Mouse (Mus musculus) neural tube, embryonic 10.5 days (tissue): ENCODE measurements around the gene Esrp2.

Experiments
- DNase-seq: peaks from one replicate; pipeline ENCODE4 v3.0.0-alpha.2; 2017; ENCODE audit warnings: low spot score; ENCODE audit errors: extremely low spot score

The Esrp2 gene

DNA sequence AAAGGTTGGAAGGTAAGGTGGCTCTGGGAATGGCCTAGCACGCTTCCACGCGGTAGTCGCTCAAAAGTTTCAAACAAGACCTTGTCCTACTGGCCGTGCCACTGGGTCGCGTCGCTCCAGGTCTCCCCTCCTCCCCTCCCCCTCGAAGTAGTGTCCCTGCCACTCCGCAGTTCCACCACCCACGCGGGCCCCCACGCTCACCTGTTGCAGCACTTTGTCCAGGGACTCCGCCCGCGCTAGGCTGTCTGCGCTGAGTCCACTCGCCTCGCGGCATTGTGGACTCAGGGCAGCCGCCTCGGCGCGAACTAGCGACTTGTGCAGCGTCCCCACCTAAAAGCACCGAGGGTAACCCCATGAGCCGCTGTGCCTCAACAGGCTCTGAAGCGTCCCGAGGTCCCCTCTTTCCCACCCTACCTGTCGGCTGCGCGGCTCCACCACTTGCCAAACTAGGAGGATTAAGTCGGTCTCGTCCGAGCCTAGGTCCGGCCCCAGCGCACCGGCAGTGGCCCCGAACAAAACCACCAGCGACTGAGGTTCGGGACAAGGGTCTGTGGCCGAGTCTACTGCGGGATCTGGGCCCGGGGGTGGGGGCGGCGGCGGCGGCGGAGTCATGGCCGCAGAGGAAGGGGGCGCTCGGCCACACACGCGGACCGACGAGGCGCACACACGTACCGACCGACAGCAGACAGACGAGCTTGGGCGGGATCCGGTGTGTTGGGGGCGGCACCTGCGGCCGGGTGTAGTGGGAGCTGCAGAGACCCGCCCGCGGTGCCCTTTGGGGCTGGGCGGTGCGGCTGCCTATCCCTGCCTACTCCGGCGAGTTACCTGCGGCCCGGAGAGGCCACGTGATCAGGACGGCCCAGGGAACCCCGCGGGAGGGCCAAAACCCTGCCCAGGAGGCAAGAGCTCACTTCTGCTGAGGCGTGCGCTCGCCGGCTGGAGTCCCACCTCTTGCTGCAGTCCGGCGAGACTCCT, at the start of gene Esrp2:
Gene Esrp2 (minus strand): TSS at position 819 of the 975 bp plus-strand sequence.
- DNase-seq: peak; percentile 55

DNA sequence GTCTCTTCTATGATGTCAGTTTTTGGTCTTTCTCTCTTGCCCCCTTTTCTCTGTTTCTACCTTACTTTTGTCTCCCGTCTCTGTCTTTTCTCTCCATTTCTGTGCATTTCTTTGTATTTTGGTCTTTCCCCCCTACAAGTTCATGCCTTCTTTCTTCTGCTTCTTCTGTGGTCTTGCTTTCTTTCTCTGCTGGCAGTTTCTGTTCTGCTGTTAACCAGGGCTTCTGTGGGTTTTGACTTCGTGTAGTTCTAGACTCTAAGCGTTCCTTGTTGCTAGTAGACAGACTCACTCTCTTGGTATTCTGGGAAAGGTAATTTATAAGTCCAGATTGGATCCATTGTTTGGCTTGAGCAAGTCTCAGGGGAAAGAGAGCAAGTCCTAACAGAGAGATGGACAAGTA, 49.6 kb upstream of the Esrp2 start:
- no peak for DNase-seq

DNA sequence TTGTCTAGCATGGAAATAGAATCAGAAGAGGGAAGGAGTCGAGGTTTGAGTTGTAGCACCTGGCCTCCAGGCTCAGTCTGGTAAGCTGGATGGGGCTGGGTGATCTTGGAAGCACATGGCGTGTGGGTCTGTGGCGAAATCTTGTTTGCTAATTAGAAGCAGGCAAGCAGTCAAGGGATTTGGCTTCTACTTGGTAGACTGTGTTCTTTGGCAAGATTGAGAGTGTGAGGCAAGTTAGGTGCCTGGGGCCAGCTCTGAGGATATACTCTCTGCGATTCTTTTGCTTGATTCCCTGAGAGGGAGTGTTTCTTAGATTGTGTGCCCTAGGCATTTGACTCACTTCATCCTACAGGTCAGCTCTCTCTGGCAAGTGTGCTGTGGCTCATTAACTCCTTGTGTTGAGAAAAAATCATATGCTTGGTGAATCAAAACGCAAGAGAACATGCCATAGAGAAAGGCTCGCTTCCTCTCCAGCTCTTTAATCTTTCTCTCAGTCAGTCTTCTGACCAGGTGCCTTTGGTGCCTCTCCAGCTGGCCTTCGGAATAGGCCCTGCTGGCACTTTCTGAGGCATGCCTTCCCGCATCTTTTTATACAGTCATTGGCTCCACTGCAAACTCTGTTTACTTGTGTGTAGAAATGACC, 49.0 kb upstream of the Esrp2 start:
- no peak for DNase-seq

DNA sequence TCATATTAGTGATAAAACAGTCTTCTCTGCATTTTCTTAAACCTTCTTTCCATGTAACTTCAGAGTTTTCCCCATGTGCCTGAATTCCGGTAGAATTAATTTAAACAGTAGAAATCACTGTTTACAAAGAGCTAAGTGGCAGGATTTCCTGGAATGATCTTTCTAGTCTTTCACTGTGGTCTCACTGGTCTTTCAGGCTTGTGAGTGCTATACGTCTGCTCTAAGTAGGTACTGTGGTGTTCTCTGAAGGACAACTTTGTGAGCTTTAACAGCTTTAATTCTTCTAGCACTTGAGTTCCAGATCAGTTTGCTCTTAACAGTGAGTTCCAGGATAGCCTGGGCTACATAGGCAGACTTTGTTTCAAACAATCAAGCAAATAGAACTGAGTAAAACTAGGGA, 41.7 kb upstream of the Esrp2 start:
- no peak for DNase-seq

DNA sequence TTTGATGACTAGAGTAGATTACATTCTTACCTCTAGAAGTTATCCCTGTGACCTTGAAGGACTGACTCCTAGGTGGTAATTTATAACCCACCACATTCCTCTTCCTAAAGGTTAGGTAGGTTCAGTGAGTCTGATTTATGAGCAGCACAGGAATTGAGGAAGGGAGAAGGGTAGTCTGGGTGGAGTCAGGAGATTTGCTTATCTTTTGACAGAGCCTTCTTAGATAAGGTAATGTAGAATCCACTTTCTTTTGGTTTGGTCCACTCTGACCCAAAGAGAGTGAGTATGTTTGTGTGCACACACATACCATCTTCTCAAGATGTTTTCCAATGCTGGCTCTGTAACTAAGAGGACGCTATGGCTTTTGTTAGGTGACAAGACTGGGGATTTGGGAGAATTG, 40.8 kb upstream of the Esrp2 start:
- DNase-seq: no peak

DNA sequence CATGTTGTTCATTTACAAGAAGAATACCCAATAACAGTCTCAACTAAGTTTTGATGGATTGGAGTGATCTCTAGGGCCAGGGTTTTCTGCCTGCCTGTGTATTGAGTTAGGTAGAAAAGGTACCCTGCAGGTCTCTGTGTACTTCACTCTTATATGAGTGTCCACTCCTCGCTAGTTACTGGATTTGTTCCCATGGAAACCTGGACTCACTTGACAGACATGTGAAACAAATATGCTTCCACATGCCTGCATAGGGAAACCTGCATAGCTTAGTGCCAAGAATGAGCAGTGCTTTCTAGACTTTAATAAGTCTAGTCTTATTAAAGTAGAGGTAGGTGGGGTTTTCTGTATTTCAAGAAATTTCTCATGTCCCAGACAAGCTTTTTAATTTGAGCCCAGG, 40.1 kb upstream of the Esrp2 start:
- DNase-seq: no peak

DNA sequence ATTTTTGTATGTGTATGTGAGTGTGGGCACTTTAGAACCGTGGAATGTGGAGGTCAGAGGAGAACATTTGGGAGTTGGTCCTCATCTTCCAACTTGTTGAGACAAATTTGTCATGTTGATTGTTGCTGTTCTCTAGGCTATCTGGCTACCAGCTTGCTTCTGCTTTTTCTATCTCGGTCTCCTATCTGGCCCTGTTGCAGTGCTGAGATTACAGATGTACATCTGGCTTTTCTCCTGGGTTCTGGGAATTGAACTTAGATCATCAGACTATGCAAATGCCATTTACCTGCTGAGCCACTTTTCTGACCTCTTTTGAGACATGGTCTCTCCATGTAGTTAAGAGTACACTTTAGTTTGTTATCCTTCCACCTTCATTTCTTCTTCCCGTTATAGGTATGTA, 36.8 kb upstream of the Esrp2 start:
- DNase-seq: no peak

DNA sequence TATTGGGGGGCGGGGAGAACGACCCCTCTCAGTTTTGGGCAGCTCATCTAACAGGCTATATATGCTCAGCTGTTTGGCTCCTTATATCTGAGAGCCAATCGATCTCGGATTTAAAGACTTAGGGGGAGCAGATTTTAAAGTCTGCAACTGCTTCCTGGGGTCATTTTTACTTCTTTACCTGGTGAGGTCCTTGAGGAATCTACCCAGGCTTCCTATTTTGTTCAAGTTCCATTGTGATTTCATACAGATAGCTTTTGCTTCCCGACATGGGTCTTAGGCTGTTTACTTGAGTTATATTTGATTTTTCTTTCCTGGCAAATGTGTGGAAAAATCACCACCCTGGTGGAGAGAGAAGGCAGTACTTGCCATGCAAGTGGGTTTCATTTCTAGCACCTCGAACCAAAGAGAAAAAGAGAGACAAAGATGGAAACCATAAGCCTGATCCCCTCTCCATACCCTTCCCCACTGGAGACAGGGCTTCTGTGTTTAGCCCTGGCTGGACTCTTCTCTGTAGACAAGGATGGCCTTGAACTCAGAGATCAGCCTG, 33.2 kb upstream of the Esrp2 start:
- DNase-seq: no peak

DNA sequence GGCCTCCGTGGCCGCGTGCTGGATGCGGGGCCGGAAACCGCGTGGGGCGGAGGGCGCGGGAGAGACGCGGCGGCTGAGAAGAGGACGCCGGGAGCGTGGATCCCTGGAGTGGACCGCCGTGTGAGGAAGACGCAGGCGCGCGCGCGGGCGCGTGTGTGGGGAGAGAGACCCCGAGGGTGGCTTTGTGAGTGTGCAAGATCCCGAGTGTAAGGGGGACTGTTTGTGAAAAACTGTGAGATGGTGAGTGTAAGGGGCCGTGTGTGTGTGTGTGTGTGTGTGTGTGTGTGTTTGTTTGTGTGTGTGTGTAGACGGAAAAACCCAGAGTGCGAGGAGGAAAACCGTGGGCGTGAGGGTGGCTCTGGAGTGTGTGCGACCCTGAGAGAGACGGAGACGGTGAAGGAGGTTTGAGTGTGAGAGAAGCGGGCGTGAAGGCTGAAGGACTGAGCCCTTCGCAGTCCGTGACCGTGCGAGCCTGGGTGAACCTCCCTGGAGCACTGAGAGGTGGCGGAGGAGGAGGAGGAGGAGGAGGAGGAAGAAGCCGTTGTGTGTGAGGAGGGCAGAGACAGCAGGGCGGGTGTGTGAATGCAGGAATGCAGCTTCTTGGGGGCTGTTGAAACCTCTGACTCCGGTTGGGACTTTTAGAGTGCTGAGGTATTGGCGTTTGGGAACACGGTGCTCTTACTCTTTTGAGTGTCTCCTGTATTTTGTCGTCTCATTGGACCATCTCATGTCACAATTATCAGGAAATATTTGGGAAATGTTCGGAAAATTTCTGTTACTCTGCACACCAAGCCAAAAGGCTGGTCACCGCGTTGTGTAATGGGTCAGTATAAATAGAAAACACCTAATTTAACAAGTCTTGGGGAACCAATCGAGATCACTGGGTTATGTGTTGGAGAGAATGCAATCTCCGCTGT, 32.5 kb upstream of the Esrp2 start:
- peak; percentile 70 for DNase-seq

DNA sequence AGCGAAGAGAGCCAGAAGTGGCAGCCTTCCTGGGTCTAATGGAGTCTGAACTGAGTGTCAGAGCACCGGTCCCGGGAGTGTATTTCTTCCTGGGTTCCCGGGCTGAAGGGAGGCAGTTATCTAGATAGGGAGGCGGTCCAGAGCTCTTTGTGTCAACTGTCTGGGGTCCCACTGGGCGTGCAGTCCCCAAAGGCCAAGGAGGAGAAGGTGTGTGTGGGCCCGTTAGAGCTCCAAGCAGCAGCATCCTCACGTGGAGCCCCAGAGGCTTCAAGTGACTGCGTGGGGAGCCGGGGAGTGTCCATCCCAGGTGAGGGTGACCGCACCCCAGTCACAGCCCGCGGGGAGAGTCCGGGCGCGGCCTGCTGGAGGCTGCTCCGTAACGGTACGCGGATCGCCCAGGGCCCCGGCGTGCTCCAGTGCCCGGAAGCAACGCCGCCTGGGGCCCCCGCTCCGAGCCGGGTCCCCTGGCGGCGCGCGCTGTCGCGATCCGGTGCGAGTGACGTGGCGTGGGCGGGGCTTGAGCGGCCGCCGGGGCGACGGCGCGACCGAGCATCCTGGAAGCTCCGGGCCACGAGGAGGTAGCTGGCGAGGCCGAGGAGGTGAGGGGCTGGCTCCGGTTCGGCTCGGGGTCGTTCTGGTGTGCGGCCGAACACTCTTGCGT, 31.7 kb upstream of the Esrp2 start, which contains the start of gene Slc7a6:
Gene Slc7a6 (plus strand): TSS at position 502 of the 661 bp plus-strand sequence.
- DNase-seq: peak; percentile 86

DNA sequence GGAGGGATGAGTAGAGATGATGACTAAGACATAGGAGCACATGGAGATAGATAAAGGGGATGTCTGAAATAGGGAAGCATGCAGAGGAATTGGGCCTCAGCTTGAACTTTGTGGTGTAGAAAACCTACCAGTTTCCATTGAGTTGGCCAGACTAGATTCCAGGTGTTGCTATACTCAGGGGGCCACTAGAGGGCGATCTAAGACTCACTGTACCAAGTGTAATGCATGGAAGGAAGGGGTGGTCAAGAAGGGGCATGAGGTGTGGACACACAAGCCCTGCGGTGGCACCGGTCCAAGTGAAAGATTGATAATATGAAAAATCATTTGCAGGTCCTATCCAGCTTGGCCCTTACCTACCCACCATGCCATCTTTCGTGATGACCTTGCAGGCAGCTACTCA, 28.7 kb upstream of the Esrp2 start:
- peak; percentile 74 for DNase-seq

DNA sequence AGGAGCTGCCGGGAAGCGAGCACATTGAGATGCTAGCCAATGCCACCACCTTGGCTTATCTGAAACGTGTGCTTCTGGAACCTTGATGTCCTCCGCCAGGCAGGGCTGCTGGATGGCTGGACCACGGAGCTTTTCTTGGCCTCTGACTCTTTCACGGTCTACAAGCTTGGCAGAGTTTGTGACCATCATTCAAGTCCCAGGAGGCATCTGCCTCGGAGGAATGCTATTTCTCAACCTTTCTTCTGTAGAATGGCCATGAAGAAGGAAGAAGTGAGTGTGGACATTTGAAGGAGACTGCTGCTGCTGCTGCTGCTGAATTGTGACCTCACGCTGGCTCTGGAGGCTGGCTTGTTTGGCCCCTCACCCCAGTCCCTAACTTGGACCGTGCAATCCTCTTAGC, 26.5 kb upstream of the Esrp2 start:
- DNase-seq: no peak

DNA sequence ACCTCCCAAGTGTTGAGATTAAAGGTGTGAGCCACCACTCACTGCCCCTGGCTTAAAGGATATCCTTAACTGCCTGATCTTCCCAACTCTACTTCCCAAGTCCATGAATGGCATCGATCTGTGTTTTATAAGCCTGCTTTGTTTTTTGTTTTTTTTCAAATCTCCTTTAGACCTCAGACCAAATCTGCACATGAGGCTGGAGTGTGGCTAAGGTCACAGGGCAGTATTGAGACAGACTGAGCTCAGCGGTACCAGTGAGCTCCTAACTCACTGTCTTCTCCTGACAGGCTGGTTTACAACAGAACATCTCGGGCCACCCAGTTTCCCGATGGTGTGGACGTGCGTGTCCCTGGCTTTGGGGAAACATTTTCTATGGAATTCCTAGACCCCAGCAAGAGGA, 23.1 kb upstream of the Esrp2 start:
- DNase-seq: no peak

DNA sequence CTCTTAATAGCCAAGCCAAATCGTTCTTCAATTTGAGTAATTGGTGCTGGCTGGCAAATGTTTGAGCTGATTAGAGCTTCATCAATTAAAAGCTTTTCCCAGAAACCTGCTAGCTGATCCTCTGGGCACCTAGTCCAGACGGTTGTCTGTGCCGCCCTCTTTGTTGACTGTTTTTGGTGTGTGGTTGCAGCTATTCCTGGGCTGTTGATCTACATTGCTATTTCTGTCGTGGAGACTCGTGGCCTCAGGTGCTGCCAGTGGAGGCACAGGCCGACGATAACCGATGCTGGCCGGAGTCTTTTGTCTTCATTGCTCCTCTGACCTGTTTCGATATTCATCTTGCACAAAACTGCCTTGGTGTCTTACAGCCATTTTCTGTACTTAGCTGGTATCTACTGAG, 21.6 kb upstream of the Esrp2 start:
- no peak for DNase-seq

DNA sequence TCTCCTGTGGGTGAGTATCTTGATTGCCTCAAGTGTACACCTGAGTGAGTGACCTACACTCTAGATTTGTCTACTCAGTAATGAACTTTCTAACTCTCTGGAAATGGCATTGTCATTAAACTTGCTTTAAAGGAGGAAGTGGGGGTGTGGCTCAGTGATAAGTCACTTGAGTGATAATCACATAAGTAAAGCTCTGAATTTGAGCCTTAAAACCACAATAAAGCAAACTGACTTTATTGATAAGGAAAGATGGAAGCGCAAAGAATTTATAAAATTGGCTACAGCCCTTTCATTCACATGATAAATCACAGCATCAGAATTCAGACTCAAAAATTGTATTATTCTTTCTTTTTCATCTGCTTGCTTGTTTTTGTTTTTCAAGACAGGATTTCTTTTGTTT, 20.6 kb upstream of the Esrp2 start:
- no peak for DNase-seq

DNA sequence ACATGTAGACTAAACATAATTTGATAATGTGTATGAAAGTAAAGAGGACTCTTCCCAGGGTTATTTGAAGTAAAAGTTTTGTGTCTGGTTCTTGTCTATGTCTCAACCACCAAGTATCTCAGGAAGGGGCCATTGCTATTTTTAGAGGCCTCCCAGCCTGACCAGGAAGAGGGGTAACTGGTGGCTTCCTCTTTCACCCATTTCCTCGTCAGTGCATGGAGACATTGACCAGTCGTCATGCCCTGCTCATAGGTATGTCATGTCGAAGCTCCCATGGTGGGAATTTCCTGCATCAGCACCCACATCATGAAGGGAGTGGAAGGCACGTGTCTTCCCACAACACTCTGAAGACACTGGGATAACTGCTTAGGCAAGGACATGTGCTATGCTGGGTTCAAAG, 16.1 kb upstream of the Esrp2 start:
- no peak for DNase-seq

DNA sequence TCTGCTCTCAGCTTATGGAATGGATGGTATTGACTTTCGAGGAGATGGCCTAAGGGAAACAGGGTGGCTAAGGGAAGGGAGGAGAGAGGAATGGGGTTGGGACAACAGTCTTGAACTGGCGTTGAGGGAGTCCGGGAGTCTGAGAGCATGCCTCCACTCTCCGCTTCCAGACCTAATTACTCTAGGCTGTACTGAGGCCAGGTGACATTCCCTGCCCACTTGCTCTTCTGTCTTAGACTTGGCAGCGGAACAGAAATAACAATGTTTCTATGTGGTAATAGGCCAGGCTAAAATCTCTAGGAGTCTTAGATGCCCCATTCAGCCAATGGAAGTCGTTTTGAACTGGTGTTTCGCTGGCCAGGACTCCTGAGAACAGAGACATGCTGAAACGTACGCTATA, 14.3 kb upstream of the Esrp2 start:
- DNase-seq: no peak

DNA sequence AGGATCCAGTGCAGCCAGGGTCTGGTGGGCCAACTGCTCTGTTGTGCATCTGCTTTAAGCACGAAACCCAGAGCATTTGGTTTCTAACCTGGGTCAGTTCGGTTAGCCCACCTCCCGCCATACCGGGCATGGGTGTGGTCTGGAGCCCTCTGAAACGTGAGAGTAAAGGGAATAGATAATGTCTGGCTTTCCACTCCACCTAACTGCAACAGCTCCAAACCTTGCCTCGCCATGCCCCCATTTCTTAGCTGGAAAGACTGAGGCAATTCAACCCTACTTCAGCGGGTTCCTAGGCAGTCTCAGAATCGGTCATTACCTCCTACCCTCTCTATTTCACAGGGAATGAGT, 13.9 kb upstream of the Esrp2 start:
- DNase-seq: no peak

DNA sequence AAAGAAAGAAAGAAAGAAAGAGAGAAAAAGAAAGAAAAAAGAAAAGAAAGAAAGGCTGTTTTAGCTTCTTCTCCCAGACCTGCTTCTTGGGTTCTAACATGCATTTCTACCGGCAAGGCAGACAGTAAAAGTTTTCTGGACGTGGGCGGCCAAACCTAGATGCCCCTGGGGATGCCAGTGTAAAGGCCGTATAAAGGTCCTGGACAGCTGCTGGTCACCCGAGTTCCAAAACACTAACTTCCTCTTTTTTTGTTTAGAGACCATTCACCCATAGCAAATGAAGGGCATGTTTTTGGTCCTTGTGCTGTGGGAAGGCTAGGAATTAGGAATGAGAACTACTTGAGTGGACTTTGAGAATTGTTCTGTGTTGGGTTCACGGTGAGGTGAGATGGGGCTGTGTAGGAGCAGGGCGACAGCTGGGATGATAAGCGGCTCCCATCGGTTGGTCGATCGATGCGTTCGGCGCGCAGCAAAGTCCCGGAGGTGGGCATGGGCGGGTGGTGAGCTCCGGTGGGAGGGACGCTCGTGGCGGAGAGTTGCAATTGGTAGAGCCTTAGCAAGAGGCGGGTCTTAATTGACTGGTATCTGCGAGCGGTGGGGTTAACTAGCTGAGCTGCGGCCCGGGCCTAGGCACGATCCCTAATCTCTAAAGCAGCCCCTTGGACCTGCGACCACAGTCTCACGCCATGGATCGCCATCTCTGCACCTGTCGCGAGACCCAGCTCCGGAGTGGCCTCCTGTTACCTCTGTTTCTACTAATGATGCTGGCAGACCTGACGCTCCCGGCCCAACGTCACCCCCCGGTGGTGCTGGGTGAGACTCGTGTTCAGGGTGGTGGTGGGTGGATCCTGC, 13.3 kb upstream of the Esrp2 start, which contains the start of gene Pla2g15:
Gene Pla2g15 (plus strand): TSS at position 599 of the 852 bp plus-strand sequence.
- DNase-seq: peak; percentile 93

DNA sequence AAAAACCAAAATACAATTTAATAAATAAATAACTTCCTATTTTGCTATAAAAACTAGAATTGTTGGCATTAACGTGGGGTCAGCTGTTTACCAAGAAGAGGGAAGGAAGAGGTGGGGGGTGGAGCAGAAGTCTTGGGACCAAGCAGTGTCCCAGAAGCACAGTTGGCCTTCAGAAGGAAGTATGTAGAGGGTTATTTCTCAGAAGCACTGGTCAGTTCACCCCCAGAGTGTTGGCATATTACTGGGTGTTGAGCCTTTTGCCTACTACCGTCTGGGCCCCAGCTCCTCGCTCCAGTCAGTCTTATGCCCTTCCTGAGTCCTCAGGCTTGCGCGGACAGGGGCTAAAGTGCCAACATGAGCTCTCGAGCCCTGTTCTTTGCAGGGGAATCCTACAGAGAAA, 12.3 kb upstream of the Esrp2 start:
- DNase-seq: no peak
